ENCODE assay signal across 9 mouse cellular contexts in the genomic region with DNA sequence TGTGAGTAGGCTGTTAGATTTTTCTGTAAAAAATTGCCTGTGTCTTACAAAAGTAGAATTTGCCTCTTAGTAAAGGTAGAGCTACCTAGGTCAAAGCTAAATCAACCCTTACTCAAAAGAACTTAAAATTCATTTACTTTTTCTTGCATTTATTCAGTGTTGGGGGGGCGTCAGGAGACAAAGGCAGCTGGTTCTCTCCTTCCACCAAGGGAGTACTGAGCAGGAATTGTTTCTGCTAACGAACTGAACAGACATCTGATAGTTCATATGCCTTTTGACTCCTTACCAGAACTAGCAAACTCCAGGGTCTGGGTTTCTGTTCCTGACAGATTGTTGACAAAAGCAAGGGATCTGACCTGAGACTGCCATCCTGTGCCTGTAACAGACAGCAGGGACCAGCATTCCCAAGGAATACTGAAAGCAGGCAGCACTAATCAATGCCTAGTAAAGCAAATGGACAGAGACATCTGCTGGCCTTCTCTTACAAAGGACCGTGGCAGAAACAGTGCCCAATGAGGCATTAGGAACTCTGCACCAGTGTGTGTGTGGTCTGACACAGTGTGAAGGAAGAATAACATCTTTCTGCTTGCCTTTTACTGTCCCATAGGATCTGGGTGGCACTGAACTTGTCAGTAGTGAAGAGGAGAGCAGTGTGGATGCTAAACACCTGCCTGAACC.
A peak's percentile ranks its signal among the peaks of the same experiment; 100 is the strongest.
DNase-seq lines count a peak whose midpoint lies in the region; ATAC-seq lines count a peak whose summit lies in the region.
"Had no signal": no experiment of that assay in that cellular context is flagged by ENCODE, and none has a peak within 500 bp of the region (broad histone marks: within the 10 kb centered on the region; RNA-seq: fewer than 3 reads in every experiment).

No protein-coding gene starts in this region.

- H3K36me3 ChIP-seq in embryonic facial prominence, embryonic 14.5 days (ENCODE audit: control insufficient read depth, insufficient read depth, low read length), result no peaks in the 10 kb centered on the region
- no peaks in the 10 kb centered on the region for H3K36me3 ChIP-seq in intestine, embryonic 16.5 days (ENCODE audit: control insufficient read depth, insufficient read depth, low read length)
- H3K36me3 ChIP-seq in stomach, embryonic 15.5 days, result no peaks in the 10 kb centered on the region
- H3K36me3 ChIP-seq: lung, embryonic 15.5 days had no signal

- no peaks in the 10 kb centered on the region for H3K9me3 ChIP-seq in embryonic facial prominence, embryonic 14.5 days (ENCODE audit: control insufficient read depth, low read length)
- no peaks in the 10 kb centered on the region for H3K9me3 ChIP-seq in intestine, embryonic 16.5 days (ENCODE audit: control insufficient read depth, low read length)
- no peaks in the 10 kb centered on the region for H3K9me3 ChIP-seq in stomach, embryonic 15.5 days
- H3K9me3 ChIP-seq: lung, embryonic 15.5 days had no signal

- no peak overlapping the region for H3K4me2 ChIP-seq in embryonic facial prominence, embryonic 14.5 days (ENCODE audit: low read depth, low read length)
- H3K4me2 ChIP-seq in intestine, embryonic 16.5 days (ENCODE audit: low read depth, low read length), result no peak overlapping the region
- H3K4me2 ChIP-seq in stomach, embryonic 15.5 days, result no peak overlapping the region
- H3K4me2 ChIP-seq: lung, embryonic 15.5 days had no signal

- ATAC-seq in embryonic facial prominence, embryonic 14.5 days (ENCODE audit: low read depth), result peak; percentile 62; the same call in 1 of the 2 replicates
- ATAC-seq in intestine, embryonic 16.5 days, result peak; percentile 44
- no peak; the same call in 1 of the 2 replicates for ATAC-seq in stomach, embryonic 15.5 days (ENCODE audit: insufficient read depth, low FRiP score, low read depth)
- no peak for ATAC-seq in inflammation-experienced regulatory T-cells, adult 6 months

- no peak overlapping the region; the same call in 1 of the 2 replicates for H3K27ac ChIP-seq in embryonic facial prominence, embryonic 14.5 days (replicated peaks; ENCODE audit: low read depth, low read length)
- peak overlapping the region; percentile 31; the same call in 1 of the 2 replicates for H3K27ac ChIP-seq in intestine, embryonic 16.5 days (ENCODE audit: low read length)
- peak overlapping the region; percentile 76 for H3K27ac ChIP-seq in stomach, embryonic 15.5 days
- H3K27ac ChIP-seq: lung, embryonic 15.5 days had no signal

- WGBS in embryonic facial prominence, embryonic 14.5 days, result 35% methylated on average over 3 of the region's 3 CpGs
- WGBS in intestine, embryonic 16.5 days, result 38% methylated on average over 3 of the region's 3 CpGs
- WGBS in stomach, embryonic 15.5 days, result 31% methylated on average over 3 of the region's 3 CpGs

- H3K9ac ChIP-seq in embryonic facial prominence, embryonic 14.5 days (ENCODE audit: low read depth, low read length), result no peak overlapping the region
- H3K9ac ChIP-seq in intestine, embryonic 16.5 days (ENCODE audit: low read depth, low read length), result no peak overlapping the region
- no peak overlapping the region for H3K9ac ChIP-seq in stomach, embryonic 15.5 days
- H3K9ac ChIP-seq: lung, embryonic 15.5 days had no signal

- H3K4me3 ChIP-seq in embryonic facial prominence, embryonic 14.5 days (ENCODE audit: low read depth, low read length), result no peak overlapping the region
- no peak overlapping the region for H3K4me3 ChIP-seq in intestine, embryonic 16.5 days (ENCODE audit: low read length)
- no peak overlapping the region for H3K4me3 ChIP-seq in stomach, embryonic 15.5 days (replicated peaks)
- H3K4me3 ChIP-seq: lung, embryonic 15.5 days had no signal

- intact Hi-C loops in left cerebral cortex, postnatal 4 days (cut with DNase I), result no loop called here
- intact Hi-C loops in left cerebral cortex, postnatal 36 days (cut with DNase I), result no loop called here

- no peaks in the 10 kb centered on the region for H3K27me3 ChIP-seq in embryonic facial prominence, embryonic 14.5 days (replicated peaks; ENCODE audit: control insufficient read depth, insufficient read depth, low read length)
- H3K27me3 ChIP-seq in intestine, embryonic 16.5 days (replicated peaks; ENCODE audit: control insufficient read depth, insufficient read depth, low read length), result no peaks in the 10 kb centered on the region
- no peaks in the 10 kb centered on the region for H3K27me3 ChIP-seq in stomach, embryonic 15.5 days (replicated peaks)
- H3K27me3 ChIP-seq: lung, embryonic 15.5 days had no signal

- H3K4me1 ChIP-seq in embryonic facial prominence, embryonic 14.5 days (ENCODE audit: control insufficient read depth, insufficient read depth, low read length), result no peaks in the 10 kb centered on the region
- no peaks in the 10 kb centered on the region for H3K4me1 ChIP-seq in intestine, embryonic 16.5 days (ENCODE audit: control insufficient read depth, insufficient read depth, low read length)
- H3K4me1 ChIP-seq in stomach, embryonic 15.5 days, result no peaks in the 10 kb centered on the region

- DNase-seq in left cerebral cortex, postnatal 4 days, result peak; percentile 18
- DNase-seq in left cerebral cortex, postnatal 36 days (ENCODE audit: low spot score in 2 of 2), result no peak
- DNase-seq in embryonic facial prominence, embryonic 14.5 days (ENCODE audit: low spot score), result peak; percentile 51
- no peak for DNase-seq in kidney, postnatal 25 days
- DNase-seq: kidney, adult 11 months had no signal

Comparison
In these comparisons a context has a peak if more than half of its experiments do, and no peak if none do; other contexts are left out.
1. DNase-seq: peak in left cerebral cortex, postnatal 4 days (single experiment) and embryonic facial prominence, embryonic 14.5 days (single experiment); none in left cerebral cortex, postnatal 36 days (0 of 2) and kidney, postnatal 25 days (0 of 2).
2. ATAC-seq: peak in embryonic facial prominence, embryonic 14.5 days (single experiment) and intestine, embryonic 16.5 days (single experiment); none in stomach, embryonic 15.5 days (single experiment) and inflammation-experienced regulatory T-cells, adult 6 months (single experiment).